Mouse (Mus musculus): ENCODE results near the gene Sec61b. TPM values are rescaled to one million over a fixed set of nuclear protein-coding genes. Genes with fewer than 3 reads are reported as not detected.

The Sec61b gene
- total and polyA plus RNA-seq, 3 experiments, result 329 to 538 TPM; not detected in 1

- Histone ChIP-seq H3K27ac (ENCODE audit: control insufficient read depth, low read depth, low read length) (no peak overlapping the region), H3K79me2 (ENCODE audit: control insufficient read depth, insufficient read depth, low read length, poor library complexity) (no peaks in the 10 kb centered on the region), H3K27me3 (ENCODE audit: control insufficient read depth in 1 of 2, insufficient read depth in 2 of 2, low read length in 2 of 2) (peaks cover 3% of the 10 kb centered on the region in 2 experiments; a peak in 2 of 4 replicates), H3K4me1 (ENCODE audit: control insufficient read depth in 1 of 2, insufficient read depth in 2 of 2, low read length in 2 of 2) (no peaks in the 10 kb centered on the region), H3K9ac (ENCODE audit: control insufficient read depth, low read depth, low read length, poor library complexity, severe bottlenecking) (no peak overlapping the region), H3K4me3 (ENCODE audit: control insufficient read depth in 1 of 2, insufficient read depth in 1 of 2, low read depth in 2 of 2, low read length in 2 of 2) (no peak overlapping the region), H3K36me3 (ENCODE audit: control insufficient read depth in 1 of 2, insufficient read depth in 2 of 2, low read length in 2 of 2) (no peaks in the 10 kb centered on the region), H3K9me3 (replicated peaks; ENCODE audit: insufficient read depth, low read length) (no peaks in the 10 kb centered on the region)
- DNase-seq (ENCODE audit: low read depth, low spot score), result no peak
- TF ChIP-seq TBP (IDR thresholded peaks at IDR 0.05; ENCODE audit: low read depth, low read length) (no peak), JUND (IDR thresholded peaks at IDR 0.05; ENCODE audit: low read depth, low read length) (no peak), RAD21 (IDR thresholded peaks at IDR 0.05; ENCODE audit: low read depth, low read length) (no peak), BHLHE40 (IDR thresholded peaks at IDR 0.05; ENCODE audit: borderline replicate concordance, low read depth, low read length) (no peak), ETS1 (IDR thresholded peaks at IDR 0.05; ENCODE audit: low read depth, low read length) (no peak), USF2 (IDR thresholded peaks at IDR 0.05; ENCODE audit: borderline replicate concordance in 1 of 2, insufficient read depth in 1 of 2, low read depth in 1 of 2, low read length in 2 of 2) (no peak), ZNF384 (IDR thresholded peaks at IDR 0.05; ENCODE audit: low read depth, low read length) (no peak), GABPA (IDR thresholded peaks at IDR 0.05; ENCODE audit: low read depth, low read length) (no peak), MEF2A (IDR thresholded peaks at IDR 0.05; ENCODE audit: extremely low read depth, insufficient replicate concordance, low read depth, low read length, poor library complexity, severe bottlenecking) (no peak)
These were observed 44.2 kb downstream of the Sec61b start for GRCm38 (mm10) chr4:47518551-47519181.

GRCm38 (mm10) chr4:47520076-47520475 lies 45.6 kb downstream of the Sec61b start:
- no peak for DNase-seq (ENCODE audit: low read depth, low spot score)
- H3K9me3 ChIP-seq (replicated peaks; ENCODE audit: insufficient read depth, low read length), result no peaks in the 10 kb centered on the region
- H3K4me3 ChIP-seq (ENCODE audit: control insufficient read depth in 1 of 2, insufficient read depth in 1 of 2, low read depth in 2 of 2, low read length in 2 of 2), result no peak overlapping the region
- H3K27ac ChIP-seq (ENCODE audit: control insufficient read depth, low read depth, low read length), result no peak overlapping the region
- H3K4me1 ChIP-seq (ENCODE audit: control insufficient read depth in 1 of 2, insufficient read depth in 2 of 2, low read length in 2 of 2), result no peaks in the 10 kb centered on the region
- no peaks in the 10 kb centered on the region for H3K79me2 ChIP-seq (ENCODE audit: control insufficient read depth, insufficient read depth, low read length, poor library complexity)
- no peak for TF ChIP-seq JUND (IDR thresholded peaks at IDR 0.05; ENCODE audit: low read depth, low read length)
- TF ChIP-seq MAFK (IDR thresholded peaks at IDR 0.05; ENCODE audit: borderline replicate concordance, low read depth, low read length), result no peak
- TF ChIP-seq SIN3A (IDR thresholded peaks at IDR 0.05; ENCODE audit: low read length), result no peak
- TF ChIP-seq BHLHE40 (IDR thresholded peaks at IDR 0.05; ENCODE audit: borderline replicate concordance, low read depth, low read length), result no peak
- TF ChIP-seq CTCF (IDR thresholded peaks at IDR 0.05 in 2 of 3, conservative IDR thresholded peaks at IDR 0.05 in 1 of 3; ENCODE audit: control insufficient read depth in 1 of 3, insufficient read depth in 1 of 3, low read depth in 2 of 3, low read length in 3 of 3, poor library complexity in 1 of 3, severe bottlenecking in 1 of 3), result no peak
- TF ChIP-seq MYC (IDR thresholded peaks at IDR 0.05; ENCODE audit: low read depth, low read length), result no peak
- no peak for TF ChIP-seq MAZ (IDR thresholded peaks at IDR 0.05; ENCODE audit: low read depth, low read length)
- TF ChIP-seq SMC3 (IDR thresholded peaks at IDR 0.05; ENCODE audit: low read depth, low read length), result no peak
- TF ChIP-seq POLR2A (IDR thresholded peaks at IDR 0.05; ENCODE audit: control insufficient read depth in 1 of 2, insufficient read depth in 1 of 2, low read depth in 1 of 2, low read length in 2 of 2, poor library complexity in 1 of 2), result no peak
- peaks cover 10% of the 10 kb centered on the region in 2 experiments for H3K27me3 ChIP-seq (ENCODE audit: control insufficient read depth in 1 of 2, insufficient read depth in 2 of 2, low read length in 2 of 2)
- H3K9ac ChIP-seq (ENCODE audit: control insufficient read depth, low read depth, low read length, poor library complexity, severe bottlenecking), result no peak overlapping the region
- H3K36me3 ChIP-seq (ENCODE audit: control insufficient read depth in 1 of 2, insufficient read depth in 2 of 2, low read length in 2 of 2), result no peaks in the 10 kb centered on the region

All from MEL (cell line).